Mouse (Mus musculus) liver, embryonic 14 days (tissue): ENCODE results near the gene 5430403G16Rik. TPM values are rescaled to one million over a fixed set of nuclear protein-coding genes. Genes with fewer than 3 reads are reported as not detected.

Experiments used
- polyA plus RNA-seq: library from polyadenylated mRNA; depleted of rRNA; stranded (reverse); fragments of >200 nt; gene quantifications from 2 replicates; pipeline ENCODE4 v1.2.3, GENCODE M21; 2012; rRNA removed

The 5430403G16Rik gene
- polyA plus RNA-seq: 0.25 and 0.27 TPM in 2 replicates

DNA sequence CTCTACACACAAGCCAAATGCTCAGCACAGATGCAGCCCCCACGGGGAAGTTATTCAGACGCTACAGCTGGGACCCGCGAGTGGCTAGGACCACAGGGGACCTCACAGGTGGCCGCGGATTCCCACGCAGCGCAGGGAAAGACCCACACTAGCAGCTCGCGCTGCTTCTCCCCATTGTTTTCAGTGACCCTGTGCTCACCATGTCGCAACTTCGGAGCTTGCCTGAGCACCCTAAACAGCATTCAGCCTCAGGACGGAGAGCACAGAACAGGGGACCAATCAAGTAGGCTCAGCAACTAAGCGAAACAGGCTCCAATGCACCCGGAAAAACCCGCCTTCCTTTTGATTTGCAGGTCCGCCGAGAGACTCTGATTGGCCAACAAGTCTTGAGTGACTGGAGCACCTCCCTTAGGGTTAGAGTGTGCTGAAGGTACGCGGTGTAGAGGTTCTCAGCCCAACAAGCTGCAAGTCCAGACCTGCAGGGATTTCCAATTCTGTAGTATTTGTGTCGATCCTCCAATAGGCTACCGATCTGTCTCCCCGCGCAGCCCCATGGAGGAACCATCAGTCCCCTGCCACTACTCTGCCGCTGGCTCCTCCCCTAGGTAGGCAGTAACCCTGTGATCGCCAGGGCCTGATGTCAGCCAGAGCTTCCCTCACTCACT, at the start of gene 5430403G16Rik:
Gene 5430403G16Rik, minus strand, starts transcription at position 505 of the 665 bp plus-strand sequence.

Other genes starting within 250 kb of the 5430403G16Rik start
- 3.9 and 4.2 TPM in 2 replicates for gene Crlf2, start 132.0 kb downstream of the 5430403G16Rik start, polyA plus RNA-seq
- 2.7 and 2.9 TPM in 2 replicates for gene 4930522L14Rik, start 60.8 kb upstream of the 5430403G16Rik start, polyA plus RNA-seq
- gene Gm15446, start 232.4 kb upstream of the 5430403G16Rik start, polyA plus RNA-seq: 0.02 TPM in 2 replicates